Mouse (Mus musculus) liver, postnatal 0 days (tissue): ENCODE measurements around the gene Efna5. TPM values are rescaled to one million over a fixed set of nuclear protein-coding genes. Genes with fewer than 3 reads are reported as not detected.

ENCODE experiments used
- ATAC-seq: fragments of 200-750 bp; cut with Nextera tagmentation; 2 replicates; pipeline ENCODE4 v1.8.0; 2017; ENCODE audit warnings: mild to moderate bottlenecking, moderate library complexity
- DNase-seq: peaks from one replicate; pipeline ENCODE4 v3.0.0-alpha.2; 2016
- H3K27ac ChIP-seq: fragments of 300-500 bp; sonication (generic); 2 replicates; pipeline ENCODE4 v1.5.1; 2014; ENCODE audit warnings: antibody characterized with exemption, moderate library complexity, mild to moderate bottlenecking, low read depth
- H3K27me3 ChIP-seq: fragments of 300-500 bp; sonication (generic); 2 replicates; pipeline ENCODE4 v1.6.1; 2014; ENCODE audit warnings: low read length, control low read depth, mixed read lengths; ENCODE audit not compliant: insufficient read depth
- H3K36me3 ChIP-seq: fragments of 300-500 bp; sonication (generic); replicated peaks from 2 replicates; pipeline ENCODE4 v1.6.1; 2014; ENCODE audit warnings: mild to moderate bottlenecking, control low read depth, low read length, moderate library complexity, mixed read lengths; ENCODE audit not compliant: insufficient read depth
- H3K4me1 ChIP-seq: fragments of 300-500 bp; sonication (generic); 2 replicates; pipeline ENCODE4 v1.6.1; 2014; ENCODE audit warnings: antibody characterized with exemption, mild to moderate bottlenecking, control low read depth; ENCODE audit not compliant: insufficient read depth
- H3K4me2 ChIP-seq: fragments of 300-500 bp; sonication (generic); 2 replicates; pipeline ENCODE4 v1.6.1; 2014; ENCODE audit warnings: low read depth, mild to moderate bottlenecking, low read length, moderate library complexity, mixed read lengths
- H3K4me3 ChIP-seq: fragments of 300-500 bp; sonication (generic); 2 replicates; pipeline ENCODE4 v1.5.1; 2014; ENCODE audit warnings: low read depth, low read length
- H3K9ac ChIP-seq: fragments of 300-500 bp; sonication (generic); replicated peaks from 2 replicates; pipeline ENCODE4 v1.6.1; 2014; ENCODE audit warnings: mild to moderate bottlenecking, moderate library complexity
- H3K9me3 ChIP-seq: fragments of 300-500 bp; sonication (generic); 2 replicates; pipeline ENCODE4 v1.6.1; 2016; ENCODE audit warnings: mild to moderate bottlenecking, control low read depth, low read length, mixed read lengths
- CTCF ChIP-seq: sonication (generic); IDR thresholded peaks from 2 replicates; pipeline ENCODE4 v1.5.1; 2016; ENCODE audit warnings: antibody characterized with exemption, low read depth
- EP300 ChIP-seq: IDR thresholded peaks from 2 replicates; pipeline ENCODE4 v1.6.1; 2016; ENCODE audit warnings: antibody characterized with exemption, low read depth, mild to moderate bottlenecking
- WGBS: fragments of 180-500 bp; shearing (Covaris S2); extraction: QIAGEN DNeasy Blood & Tissue Kit; methylation state at CpG from one replicate; pipeline ENCODE4 v1.1.7; 2014; ENCODE audit not compliant: insufficient replicate concordance; 5-methylcytosine and 5-hydroxymethylcytosine counted together
- polyA plus RNA-seq: library from polyadenylated mRNA; unstranded; fragments of >200 nt; fragmentation: Nextera tagmentation; extraction: Ambion mirVana; gene quantifications from 2 replicates; pipeline ENCODE4 v1.2.1, GENCODE M21; 2015

The Efna5 gene
- polyA plus RNA-seq, 1 experiment from 2014 or later: 3.0 TPM

DNA sequence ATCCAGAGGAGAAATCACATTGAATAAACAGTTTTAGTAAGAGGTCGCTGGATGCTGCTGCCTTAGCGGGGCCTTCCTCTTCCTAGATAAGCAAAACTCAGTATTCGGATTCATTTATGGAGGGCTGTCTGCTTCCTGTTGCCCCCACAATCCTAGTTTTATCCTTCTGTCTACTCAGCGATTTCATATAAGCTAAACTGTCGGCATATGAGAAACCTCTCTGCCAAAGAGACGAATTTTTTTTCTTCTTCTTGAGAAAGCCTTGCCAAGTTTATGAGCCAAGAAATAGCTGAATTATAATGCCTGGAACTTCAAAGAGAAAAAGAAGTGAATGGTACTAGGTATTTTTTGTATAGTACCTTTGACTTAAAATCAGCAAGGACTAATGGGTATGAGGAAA, 301.0 kb downstream of the Efna5 start:
- TF ChIP-seq CTCF (no peak), EP300 (no peak)
- no peak overlapping the region for H3K27ac ChIP-seq
- H3K9ac ChIP-seq: no peak overlapping the region
- no peak overlapping the region for H3K4me2 ChIP-seq
- no peaks in the 10 kb centered on the region for H3K4me1 ChIP-seq
- ATAC-seq (no peak), DNase-seq (no peak)
- 72% methylated on average over 6 of the region's 6 CpGs for WGBS
- H3K36me3 ChIP-seq: no peaks in the 10 kb centered on the region
- no peaks in the 10 kb centered on the region for H3K27me3 ChIP-seq
- no peaks in the 10 kb centered on the region for H3K9me3 ChIP-seq
- H3K4me3 ChIP-seq: no peak overlapping the region

DNA sequence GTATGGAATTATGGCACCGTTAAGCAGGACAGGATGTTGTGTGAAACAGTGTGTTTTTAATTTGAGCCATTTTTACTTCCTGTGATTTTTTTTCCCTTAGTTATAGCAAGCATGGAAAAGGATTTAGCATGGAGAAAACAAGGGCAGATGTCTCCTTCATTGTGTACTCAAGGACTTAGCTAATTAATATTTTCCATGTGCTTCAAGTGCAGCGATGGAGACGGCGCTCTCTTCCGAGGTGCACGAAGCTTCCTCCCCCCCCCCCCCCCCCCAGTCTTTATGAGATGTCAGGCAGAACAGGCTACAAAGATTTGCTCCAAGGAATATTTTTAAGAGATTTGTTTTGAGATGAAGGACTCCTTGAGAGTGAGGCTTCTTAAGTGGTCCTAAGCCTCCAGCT, 301.5 kb downstream of the Efna5 start:
- 79% methylated on average over 6 of the region's 6 CpGs for WGBS
- no peak overlapping the region for H3K27ac ChIP-seq
- H3K4me1 ChIP-seq: no peaks in the 10 kb centered on the region
- DNase-seq (no peak), ATAC-seq (no peak)
- H3K4me2 ChIP-seq: no peak overlapping the region
- no peaks in the 10 kb centered on the region for H3K9me3 ChIP-seq
- H3K36me3 ChIP-seq: no peaks in the 10 kb centered on the region
- TF ChIP-seq EP300: no peak
- TF ChIP-seq CTCF: no peak
- H3K4me3 ChIP-seq: no peak overlapping the region
- no peak overlapping the region for H3K9ac ChIP-seq
- no peaks in the 10 kb centered on the region for H3K27me3 ChIP-seq

DNA sequence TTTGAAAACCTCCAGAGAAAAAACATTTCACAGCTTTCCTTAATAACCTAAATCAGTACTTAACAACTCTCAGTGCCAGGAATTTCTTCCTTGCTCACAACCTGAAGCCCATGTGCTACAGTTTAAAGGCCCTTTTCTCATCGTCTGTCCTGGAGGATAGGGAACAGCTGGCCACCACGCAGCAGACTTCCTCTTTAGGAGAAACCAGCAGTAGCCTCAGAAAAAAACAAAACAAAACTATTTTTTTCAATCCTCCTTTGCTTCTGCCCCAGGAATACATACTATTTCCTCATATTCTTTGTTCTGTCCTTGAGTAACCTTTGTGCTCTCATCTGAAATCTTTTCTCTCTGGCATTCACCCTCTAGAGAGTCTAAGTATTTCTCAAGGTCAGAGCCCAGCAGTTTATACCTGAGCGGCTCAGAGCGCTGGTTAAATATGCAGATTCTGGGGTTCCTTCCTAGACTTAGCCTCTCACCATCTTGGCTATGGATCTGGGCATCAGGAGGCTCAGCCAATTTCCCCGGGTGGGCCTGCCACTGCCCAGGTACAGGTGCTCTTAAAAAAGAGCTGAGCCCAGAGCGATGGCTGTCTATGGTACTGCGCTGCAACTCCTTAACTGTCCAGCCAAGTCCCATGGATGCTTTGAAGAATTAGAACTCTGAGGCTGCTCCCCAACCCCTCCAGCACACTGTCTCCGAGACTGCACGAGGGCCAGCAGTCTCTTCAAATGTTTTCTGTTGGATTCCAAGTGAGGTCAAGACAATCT, 306.4 kb downstream of the Efna5 start:
- Histone ChIP-seq H3K9me3 (no peaks in the 10 kb centered on the region), H3K4me3 (no peak overlapping the region), H3K27me3 (no peaks in the 10 kb centered on the region), H3K27ac (no peak overlapping the region), H3K4me1 (no peaks in the 10 kb centered on the region), H3K36me3 (no peaks in the 10 kb centered on the region), H3K9ac (no peak overlapping the region), H3K4me2 (no peak overlapping the region)
- ATAC-seq (no peak), DNase-seq (no peak)
- 63% methylated on average over 9 of the region's 9 CpGs for WGBS
- TF ChIP-seq CTCF (no peak), EP300 (no peak)

DNA sequence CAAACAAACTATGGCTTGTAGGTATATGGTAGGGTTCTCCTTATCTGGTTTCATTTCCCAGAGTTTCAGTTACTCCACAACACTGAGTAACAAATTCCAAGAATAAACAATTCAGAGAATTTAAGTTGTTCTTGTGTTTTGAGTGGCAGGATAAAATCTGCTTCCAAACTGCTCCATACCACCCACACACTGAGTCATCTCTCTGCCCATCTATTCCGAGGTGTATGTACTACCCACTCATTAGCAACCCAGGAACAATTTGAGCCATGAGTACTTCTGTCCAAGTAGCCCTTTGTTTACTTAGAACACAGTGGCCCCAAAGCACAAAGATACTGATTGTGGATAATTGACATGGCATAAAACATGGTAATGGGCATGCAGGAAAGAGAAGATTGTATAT, 311.0 kb downstream of the Efna5 start:
- 53% methylated on average over 1 of the region's 1 CpGs for WGBS
- Histone ChIP-seq H3K36me3 (no peaks in the 10 kb centered on the region), H3K27ac (no peak overlapping the region), H3K4me3 (no peak overlapping the region), H3K4me1 (no peaks in the 10 kb centered on the region), H3K9me3 (no peaks in the 10 kb centered on the region), H3K9ac (no peak overlapping the region), H3K4me2 (no peak overlapping the region), H3K27me3 (no peaks in the 10 kb centered on the region)
- DNase-seq (no peak), ATAC-seq (no peak)
- no peak for TF ChIP-seq CTCF
- no peak for TF ChIP-seq EP300

DNA sequence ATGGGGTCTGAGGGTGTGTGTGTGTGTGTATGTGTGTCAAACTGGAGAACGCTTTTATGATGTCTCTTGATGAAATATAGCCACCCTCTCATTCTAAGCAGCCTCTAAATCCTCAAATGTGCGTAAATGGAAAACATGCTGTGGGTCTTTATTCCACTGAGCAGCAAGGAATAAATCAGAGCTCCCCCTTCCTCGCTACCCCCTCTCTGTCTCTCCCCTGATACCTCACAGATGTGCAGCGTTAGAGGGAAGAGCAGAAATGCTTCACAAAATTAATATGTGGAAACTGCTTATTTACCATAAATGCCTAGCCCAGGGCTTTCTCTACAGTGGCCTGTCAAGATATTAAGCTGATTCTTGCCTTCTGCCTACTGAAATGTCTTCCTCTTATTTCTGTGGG, 313.1 kb downstream of the Efna5 start:
- 73% methylated on average over 4 of the region's 4 CpGs for WGBS
- Histone ChIP-seq H3K27ac (no peak overlapping the region), H3K4me3 (no peak overlapping the region), H3K9me3 (no peaks in the 10 kb centered on the region), H3K9ac (no peak overlapping the region), H3K4me1 (no peaks in the 10 kb centered on the region), H3K36me3 (no peaks in the 10 kb centered on the region), H3K4me2 (no peak overlapping the region), H3K27me3 (no peaks in the 10 kb centered on the region)
- ATAC-seq: no peak
- no peak for TF ChIP-seq EP300
- TF ChIP-seq CTCF: no peak
- DNase-seq: no peak

DNA sequence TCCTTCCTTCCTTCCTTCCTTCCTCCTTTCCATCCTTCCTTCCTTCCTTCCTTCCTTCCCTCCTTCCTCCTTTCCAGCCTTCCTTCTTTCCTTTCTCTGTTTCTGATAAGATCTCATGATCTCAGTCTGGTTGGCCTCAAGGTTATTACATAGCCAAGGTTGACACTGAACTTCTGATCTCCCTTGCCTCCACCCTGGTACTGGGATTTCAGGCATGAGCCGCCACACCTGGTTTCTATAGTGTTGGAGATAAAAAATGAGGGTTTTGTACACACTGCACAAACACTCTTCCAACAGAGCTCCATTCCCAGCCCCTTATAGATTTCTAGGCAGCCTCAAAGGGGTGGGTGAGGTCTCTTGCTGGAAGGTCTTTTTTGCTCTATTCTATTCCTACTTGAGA, 315.5 kb downstream of the Efna5 start:
- Histone ChIP-seq H3K4me2 (no peak overlapping the region), H3K4me3 (no peak overlapping the region), H3K27me3 (no peaks in the 10 kb centered on the region), H3K9me3 (no peaks in the 10 kb centered on the region), H3K9ac (no peak overlapping the region), H3K36me3 (no peaks in the 10 kb centered on the region), H3K4me1 (no peaks in the 10 kb centered on the region), H3K27ac (no peak overlapping the region)
- 81% methylated on average over 1 of the region's 1 CpGs for WGBS
- TF ChIP-seq EP300: no peak
- TF ChIP-seq CTCF: no peak
- no peak for DNase-seq
- ATAC-seq: no peak
